Mouse (Mus musculus): ENCODE measurements around the gene Abhd6. TPM values are rescaled to one million over a fixed set of nuclear protein-coding genes. Genes with fewer than 3 reads are reported as not detected.

Gene Abhd6
- polyA plus RNA-seq, 1 experiment from 2014 or later = 15.5 TPM

Other genes with a start within 250 kb of the Abhd6 start
- not detected in 2 replicates for gene Gm26661, start 211.3 kb upstream of the Abhd6 start, polyA plus RNA-seq (2014; fragmentation: Nextera tagmentation; extraction: Ambion mirVana)
- 26.7 and 26.8 TPM in 2 replicates for gene Flnb, start 184.9 kb upstream of the Abhd6 start, polyA plus RNA-seq (2014; fragmentation: Nextera tagmentation; extraction: Ambion mirVana)
- 0.38 TPM in 1 of 2 replicates, not detected in the other for gene Gm45521, start 45.6 kb upstream of the Abhd6 start, polyA plus RNA-seq (2014; fragmentation: Nextera tagmentation; extraction: Ambion mirVana)
- 1.1 TPM in 2 replicates for gene Dnase1l3, start 8.3 kb upstream of the Abhd6 start, polyA plus RNA-seq (2014; fragmentation: Nextera tagmentation; extraction: Ambion mirVana)
- gene Rpp14, start 77.5 kb downstream of the Abhd6 start, polyA plus RNA-seq (2014; fragmentation: Nextera tagmentation; extraction: Ambion mirVana) = 67.1 and 67.6 TPM in 2 replicates
- 33.9 and 39.4 TPM in 2 replicates for gene Pxk, start 95.3 kb downstream of the Abhd6 start, polyA plus RNA-seq (2014; fragmentation: Nextera tagmentation; extraction: Ambion mirVana)
- 184 and 200 TPM in 2 replicates for gene Pdhb, start 170.1 kb downstream of the Abhd6 start, polyA plus RNA-seq (2014; fragmentation: Nextera tagmentation; extraction: Ambion mirVana)
- gene Kctd6, start 211.2 kb downstream of the Abhd6 start, polyA plus RNA-seq (2014; fragmentation: Nextera tagmentation; extraction: Ambion mirVana) = 5.3 and 6.0 TPM in 2 replicates